Mouse (Mus musculus) midbrain, embryonic 14.5 days (tissue): ENCODE results near the gene Pard6a. TPM values are rescaled to one million over a fixed set of nuclear protein-coding genes. Genes with fewer than 3 reads are reported as not detected.
A peak's percentile ranks its signal among the peaks of the same experiment; 100 is the strongest.

Source experiments
- ATAC-seq: fragments of 200-750 bp; cut with Nextera tagmentation; 2 replicates; pipeline ENCODE4 v1.8.0; 2017; ENCODE audit warnings: moderate number of reproducible peaks, moderate library complexity; ENCODE audit not compliant: low FRiP score, low TSS enrichment
- DNase-seq: peaks from one replicate; pipeline ENCODE4 v3.0.0-alpha.2; 2015
- H3K27ac ChIP-seq: fragments of 300-500 bp; sonication (generic); replicated peaks from 2 replicates; pipeline ENCODE4 v1.5.1; 2014; ENCODE audit warnings: mild to moderate bottlenecking, low read depth, low read length, moderate library complexity
- H3K27me3 ChIP-seq: fragments of 300-500 bp; sonication (generic); 2 replicates; pipeline ENCODE4 v1.6.1; 2014; ENCODE audit warnings: low read length, control low read depth, mixed read lengths; ENCODE audit not compliant: control insufficient read depth, insufficient read depth
- H3K36me3 ChIP-seq: fragments of 300-500 bp; sonication (generic); 2 replicates; pipeline ENCODE4 v1.6.1; 2014; ENCODE audit warnings: low read length, control low read depth; ENCODE audit not compliant: control insufficient read depth, insufficient read depth
- H3K4me1 ChIP-seq: fragments of 300-500 bp; sonication (generic); 2 replicates; pipeline ENCODE4 v1.6.1; 2014; ENCODE audit warnings: mild to moderate bottlenecking, antibody characterized with exemption, low read length, control low read depth; ENCODE audit not compliant: control insufficient read depth, insufficient read depth
- H3K4me2 ChIP-seq: fragments of 300-500 bp; sonication (generic); 2 replicates; pipeline ENCODE4 v1.6.1; 2014; ENCODE audit warnings: mild to moderate bottlenecking, low read length, moderate library complexity
- H3K4me3 ChIP-seq: fragments of 300-500 bp; sonication (generic); replicated peaks from 2 replicates; pipeline ENCODE4 v1.5.1; 2014; ENCODE audit warnings: low read depth, low read length
- H3K9ac ChIP-seq: fragments of 300-500 bp; sonication (generic); replicated peaks from 2 replicates; pipeline ENCODE4 v1.6.1; 2014; ENCODE audit warnings: mild to moderate bottlenecking, low read length, moderate library complexity
- H3K9me3 ChIP-seq: fragments of 300-500 bp; sonication (generic); 2 replicates; pipeline ENCODE4 v1.6.1; 2016; ENCODE audit warnings: low read length, control low read depth, mixed read lengths; ENCODE audit not compliant: control insufficient read depth
- WGBS: fragments of 180-500 bp; shearing (Covaris S2); extraction: QIAGEN DNeasy Blood & Tissue Kit; methylation state at CpG from one replicate; pipeline ENCODE4 v1.1.7; 2014; 5-methylcytosine and 5-hydroxymethylcytosine counted together
- polyA plus RNA-seq: library from polyadenylated mRNA; unstranded; fragments of >200 nt; fragmentation: Nextera tagmentation; extraction: Ambion mirVana; gene quantifications from 2 replicates; pipeline ENCODE4 v1.2.1, GENCODE M21; 2014

Pard6a gene
- polyA plus RNA-seq, 1 experiment from 2014 or later = 51.2 TPM

DNA sequence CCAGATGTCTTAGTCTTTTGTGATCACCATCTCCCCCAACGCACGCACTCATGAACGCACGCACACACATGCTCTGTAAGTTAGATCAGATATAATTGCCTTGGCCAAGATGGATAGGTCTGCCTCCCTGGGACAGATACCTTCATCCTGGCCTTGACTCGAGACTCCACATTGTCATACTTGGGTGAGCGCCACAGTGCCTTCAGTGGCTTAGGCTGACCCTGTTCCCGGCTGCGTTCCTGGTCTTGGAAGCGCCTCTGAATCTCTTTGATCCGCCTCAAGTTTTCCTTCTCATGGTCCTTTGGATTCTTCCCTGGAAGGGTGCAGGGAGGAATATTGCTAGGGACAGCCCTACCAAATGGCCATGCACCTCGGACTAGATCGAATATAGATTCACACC lies 5.5 kb downstream of the Pard6a start:
- WGBS = 73% methylated on average over 12 of the region's 12 CpGs
- Histone ChIP-seq H3K4me3 (no peak overlapping the region), H3K4me2 (peak overlapping the region; percentile 97), H3K4me1 (peaks cover 20% of the 10 kb centered on the region), H3K9ac (no peak overlapping the region), H3K9me3 (no peaks in the 10 kb centered on the region), H3K27me3 (no peaks in the 10 kb centered on the region), H3K27ac (no peak overlapping the region), H3K36me3 (peaks cover 11% of the 10 kb centered on the region; the same call in 1 of the 2 replicates)
- ATAC-seq = no peak
- no peak for DNase-seq

GRCm38 (mm10) chr8:105707498-105708403 lies 6.8 kb downstream of the Pard6a start, which contains the start of the genes 4933405L10Rik and Enkd1:
Gene 4933405L10Rik, plus strand, starts transcription at chr8:105707655.
Gene Enkd1, minus strand, starts transcription at chr8:105708210.
- Histone ChIP-seq H3K9ac (peak within 1 kb of the TSS; percentile 52), H3K4me3 (peak within 1 kb of the TSS; percentile 63), H3K27ac (no peak within 1 kb of the TSS), H3K4me2 (peak within 1 kb of the TSS; percentile 97), H3K4me1 (peaks cover 12% of the 10 kb centered on the region; the same call in 1 of the 2 replicates), H3K27me3 (no peaks in the 10 kb centered on the region), H3K36me3 (peaks cover 11% of the 10 kb centered on the region; the same call in 1 of the 2 replicates), H3K9me3 (no peaks in the 10 kb centered on the region)
- WGBS = 1% methylated on average over 55 of the region's 55 CpGs
- ATAC-seq = peak; percentile 81
- DNase-seq = peak; percentile 96

DNA sequence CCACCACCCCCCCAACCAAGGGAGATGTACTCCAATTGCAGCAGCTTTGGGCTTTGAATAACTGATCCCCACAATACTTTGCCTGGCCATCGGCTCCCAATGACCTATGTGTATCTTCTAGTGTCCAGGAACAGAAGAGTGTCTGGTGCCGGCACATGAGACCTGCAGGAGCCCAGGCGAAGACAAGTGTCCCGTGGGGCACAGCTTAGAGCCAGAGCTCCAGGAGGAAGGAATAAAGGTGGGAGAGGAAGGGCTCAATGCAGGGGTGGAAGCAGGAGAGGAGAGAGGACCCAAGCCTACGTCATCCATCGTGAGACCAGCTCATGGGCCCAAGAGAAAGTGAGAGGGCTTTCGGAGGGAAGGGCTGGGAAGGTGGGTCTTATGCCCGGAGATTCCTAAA lies 7.7 kb downstream of the Pard6a start:
- WGBS = 92% methylated on average over 8 of the region's 8 CpGs
- ATAC-seq = no peak

DNA sequence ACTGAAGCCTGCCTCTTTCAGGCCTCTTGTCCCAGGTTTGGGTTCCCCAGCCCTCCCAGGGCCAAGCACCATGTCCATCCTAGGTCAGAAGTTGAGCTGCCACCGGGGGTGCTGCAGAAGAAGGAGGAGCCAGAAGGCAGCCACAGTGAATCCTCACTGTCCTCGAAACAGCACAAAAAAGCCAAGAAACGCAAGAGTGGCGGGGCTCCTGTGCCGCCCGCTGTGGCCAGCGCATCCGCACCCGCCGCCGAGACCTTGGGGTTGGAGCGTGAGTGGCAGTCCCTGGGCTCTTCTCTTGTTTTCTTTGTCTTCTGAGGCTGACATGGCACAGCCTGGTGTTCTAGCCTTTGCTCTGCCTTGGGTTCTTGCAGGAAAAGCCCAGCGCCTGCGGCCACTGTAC lies 8.4 kb downstream of the Pard6a start:
- WGBS = 78% methylated on average over 14 of the region's 14 CpGs
- peaks cover 1% of the 10 kb centered on the region; the same call in 1 of the 2 replicates for H3K36me3 ChIP-seq
- H3K4me1 ChIP-seq = peaks cover 12% of the 10 kb centered on the region; the same call in 1 of the 2 replicates
- no peaks in the 10 kb centered on the region for H3K9me3 ChIP-seq
- no peak overlapping the region for H3K4me2 ChIP-seq
- ATAC-seq = no peak
- no peak overlapping the region for H3K4me3 ChIP-seq
- no peak overlapping the region for H3K9ac ChIP-seq
- DNase-seq = no peak
- H3K27me3 ChIP-seq = no peaks in the 10 kb centered on the region
- H3K27ac ChIP-seq = no peak overlapping the region

More for the DNA sequence above, 7.7 kb downstream of the Pard6a start:
- H3K9ac ChIP-seq = no peak overlapping the region
- no peak overlapping the region for H3K4me3 ChIP-seq
- no peaks in the 10 kb centered on the region for H3K9me3 ChIP-seq
- no peak for DNase-seq
- no peak overlapping the region for H3K4me2 ChIP-seq
- peaks cover 12% of the 10 kb centered on the region; the same call in 1 of the 2 replicates for H3K4me1 ChIP-seq
- H3K27ac ChIP-seq = no peak overlapping the region
- H3K27me3 ChIP-seq = no peaks in the 10 kb centered on the region
- H3K36me3 ChIP-seq = peaks cover 5% of the 10 kb centered on the region; the same call in 1 of the 2 replicates

- Histone ChIP-seq H3K9me3 (no peaks in the 10 kb centered on the region), H3K27me3 (no peaks in the 10 kb centered on the region), H3K36me3 (peaks cover 14% of the 10 kb centered on the region), H3K4me2 (no peak overlapping the region), H3K27ac (no peak overlapping the region), H3K9ac (no peak overlapping the region), H3K4me1 (peaks cover 10% of the 10 kb centered on the region; the same call in 1 of the 2 replicates), H3K4me3 (no peak overlapping the region)
- ATAC-seq (no peak), DNase-seq (no peak)
- 87% methylated on average over 3 of the region's 3 CpGs for WGBS
Measured at GRCm38 (mm10) chr8:105712286-105712685, 11.3 kb downstream of the Pard6a start.

- DNase-seq = peak; percentile 92
- 7% methylated on average over 3 of the region's 3 CpGs for WGBS
- ATAC-seq = peak; percentile 25; the same call in 1 of the 2 replicates
- Histone ChIP-seq H3K36me3 (peaks cover 16% of the 10 kb centered on the region), H3K4me1 (no peaks in the 10 kb centered on the region), H3K27ac (no peak overlapping the region), H3K9ac (no peak overlapping the region), H3K4me2 (no peak overlapping the region), H3K4me3 (no peak overlapping the region), H3K9me3 (no peaks in the 10 kb centered on the region), H3K27me3 (no peaks in the 10 kb centered on the region)
Measured at GRCm38 (mm10) chr8:105714139-105714538, 13.2 kb downstream of the Pard6a start.

- ATAC-seq (no peak), DNase-seq (no peak)
- peaks cover 19% of the 10 kb centered on the region for H3K36me3 ChIP-seq
- 76% methylated on average over 6 of the region's 6 CpGs for WGBS
- no peak overlapping the region for H3K27ac ChIP-seq
- H3K4me3 ChIP-seq = no peak overlapping the region
- no peak overlapping the region for H3K4me2 ChIP-seq
- H3K9me3 ChIP-seq = no peaks in the 10 kb centered on the region
- no peaks in the 10 kb centered on the region for H3K4me1 ChIP-seq
- no peaks in the 10 kb centered on the region for H3K27me3 ChIP-seq
- no peak overlapping the region for H3K9ac ChIP-seq
Measured at GRCm38 (mm10) chr8:105715042-105715441, 14.1 kb downstream of the Pard6a start.

DNA sequence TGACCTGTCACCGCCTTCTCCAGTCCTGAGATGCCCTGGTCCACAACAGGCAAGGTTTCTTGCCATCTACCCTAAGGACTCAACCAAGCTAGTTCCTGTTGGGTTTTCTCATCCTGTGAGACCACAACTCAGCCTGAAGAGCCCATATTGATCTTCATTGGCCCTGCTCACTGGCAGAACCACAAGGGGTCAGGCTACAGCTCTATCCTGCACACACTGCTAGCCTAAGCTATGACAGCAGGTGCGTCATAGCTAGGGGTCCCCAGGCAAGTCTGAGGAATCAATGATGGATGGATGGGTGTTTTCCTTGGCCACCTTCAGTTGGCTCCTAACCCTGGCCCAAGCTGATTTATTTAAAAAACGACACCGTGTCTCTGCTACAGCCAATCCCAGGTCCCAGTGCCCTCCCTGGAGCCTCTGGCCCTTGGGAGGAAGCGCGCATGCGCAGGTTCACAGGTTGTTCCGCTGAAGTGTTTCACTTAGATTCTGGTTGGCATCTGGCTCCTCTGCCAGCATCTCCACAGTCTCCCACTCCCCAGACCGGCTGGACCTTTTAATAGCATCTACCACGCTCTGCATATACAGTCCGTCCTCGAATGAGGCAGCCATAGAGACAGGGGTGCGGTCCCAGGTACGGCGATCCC lies 15.5 kb downstream of the Pard6a start:
- no peak overlapping the region for H3K4me3 ChIP-seq
- DNase-seq (no peak), ATAC-seq (no peak)
- 95% methylated on average over 15 of the region's 15 CpGs for WGBS
- H3K9ac ChIP-seq = no peak overlapping the region
- H3K4me1 ChIP-seq = no peaks in the 10 kb centered on the region
- H3K4me2 ChIP-seq = no peak overlapping the region
- no peaks in the 10 kb centered on the region for H3K27me3 ChIP-seq
- no peak overlapping the region for H3K27ac ChIP-seq
- peaks cover 25% of the 10 kb centered on the region for H3K36me3 ChIP-seq
- H3K9me3 ChIP-seq = no peaks in the 10 kb centered on the region
